Mouse (Mus musculus): ENCODE results near the gene Slc25a26. TPM values are rescaled to one million over a fixed set of nuclear protein-coding genes. Genes with fewer than 3 reads are reported as not detected.

The Slc25a26 gene
- polyA plus RNA-seq, 1 experiment = 4.6 TPM

- TF ChIP-seq CEBPB (IDR thresholded peaks at IDR 0.05; ENCODE audit: low read depth) (no peak), USF1 (IDR thresholded peaks at IDR 0.05; ENCODE audit: low read depth) (no peak), MYOG (IDR thresholded peaks at IDR 0.05; ENCODE audit: control insufficient read depth, extremely low read depth, insufficient read length) (no peak), MAX (IDR thresholded peaks at IDR 0.05) (no peak), CTCF (IDR thresholded peaks at IDR 0.05; ENCODE audit: control insufficient read depth, insufficient read depth, insufficient read length) (no peak), MYOD1 (IDR thresholded peaks at IDR 0.05; ENCODE audit: control insufficient read depth, insufficient read length, low read depth) (no peak), FOSL1 (IDR thresholded peaks at IDR 0.05; ENCODE audit: insufficient read depth, low read length, poor library complexity, severe bottlenecking) (no peak)
- Histone ChIP-seq H3K79me2 (ENCODE audit: control insufficient read depth, insufficient read depth) (no peaks in the 10 kb centered on the region), H3ac (ENCODE audit: control insufficient read depth, insufficient read length, low read depth) (no peak overlapping the region), H3K4me3 (ENCODE audit: insufficient read depth, poor library complexity, severe bottlenecking) (no peak overlapping the region), H3K79me3 (ENCODE audit: low read depth) (no peaks in the 10 kb centered on the region), H3K27me3 (ENCODE audit: control insufficient read depth, insufficient read depth, insufficient read length) (no peaks in the 10 kb centered on the region), H3K36me3 (ENCODE audit: control insufficient read depth, insufficient read depth) (no peaks in the 10 kb centered on the region)
Observed at GRCm38 (mm10) chr6:94596051-94596760, 96.1 kb downstream of the Slc25a26 start.

- H3ac ChIP-seq (ENCODE audit: control insufficient read depth, insufficient read length, low read depth) = no peak overlapping the region
- H3K79me3 ChIP-seq (ENCODE audit: low read depth) = no peaks in the 10 kb centered on the region
- no peaks in the 10 kb centered on the region for H3K36me3 ChIP-seq (ENCODE audit: control insufficient read depth, insufficient read depth)
- H3K27me3 ChIP-seq (ENCODE audit: control insufficient read depth, insufficient read depth, insufficient read length) = no peaks in the 10 kb centered on the region
- no peaks in the 10 kb centered on the region for H3K79me2 ChIP-seq (ENCODE audit: control insufficient read depth, insufficient read depth)
- no peak overlapping the region for H3K4me3 ChIP-seq (ENCODE audit: insufficient read depth, poor library complexity, severe bottlenecking)
- no peak for TF ChIP-seq CEBPB (IDR thresholded peaks at IDR 0.05; ENCODE audit: low read depth)
- TF ChIP-seq USF1 (IDR thresholded peaks at IDR 0.05; ENCODE audit: low read depth) = no peak
- TF ChIP-seq MAX (IDR thresholded peaks at IDR 0.05) = no peak
- no peak for TF ChIP-seq FOSL1 (IDR thresholded peaks at IDR 0.05; ENCODE audit: insufficient read depth, low read length, poor library complexity, severe bottlenecking)
- TF ChIP-seq CTCF (IDR thresholded peaks at IDR 0.05; ENCODE audit: control insufficient read depth, insufficient read depth, insufficient read length) = no peak
- no peak for TF ChIP-seq MYOG (IDR thresholded peaks at IDR 0.05; ENCODE audit: control insufficient read depth, extremely low read depth, insufficient read length)
Observed at GRCm38 (mm10) chr6:94596761-94597485, 96.8 kb downstream of the Slc25a26 start.

GRCm38 (mm10) chr6:94598421-94598820 lies 98.3 kb downstream of the Slc25a26 start:
- H3K4me3 ChIP-seq (ENCODE audit: insufficient read depth, poor library complexity, severe bottlenecking) = no peak overlapping the region
- no peaks in the 10 kb centered on the region for H3K36me3 ChIP-seq (ENCODE audit: control insufficient read depth, insufficient read depth)
- H3K79me2 ChIP-seq (ENCODE audit: control insufficient read depth, insufficient read depth) = no peaks in the 10 kb centered on the region
- TF ChIP-seq FOSL1 (IDR thresholded peaks at IDR 0.05; ENCODE audit: insufficient read depth, low read length, poor library complexity, severe bottlenecking) (no peak), MYOD1 (IDR thresholded peaks at IDR 0.05; ENCODE audit: control insufficient read depth, insufficient read length, low read depth) (no peak), MYOG (IDR thresholded peaks at IDR 0.05; ENCODE audit: control insufficient read depth, extremely low read depth, insufficient read length) (no peak), CEBPB (IDR thresholded peaks at IDR 0.05; ENCODE audit: low read depth) (no peak), USF1 (IDR thresholded peaks at IDR 0.05; ENCODE audit: low read depth) (no peak), CTCF (IDR thresholded peaks at IDR 0.05; ENCODE audit: control insufficient read depth, insufficient read depth, insufficient read length) (no peak), MAX (IDR thresholded peaks at IDR 0.05) (no peak)
- no peak overlapping the region for H3ac ChIP-seq (ENCODE audit: control insufficient read depth, insufficient read length, low read depth)
- no peaks in the 10 kb centered on the region for H3K79me3 ChIP-seq (ENCODE audit: low read depth)
- H3K27me3 ChIP-seq (ENCODE audit: control insufficient read depth, insufficient read depth, insufficient read length) = no peaks in the 10 kb centered on the region

- no peak overlapping the region for H3K4me3 ChIP-seq (ENCODE audit: insufficient read depth, poor library complexity, severe bottlenecking)
- H3ac ChIP-seq (ENCODE audit: control insufficient read depth, insufficient read length, low read depth) = no peak overlapping the region
- TF ChIP-seq USF1 (IDR thresholded peaks at IDR 0.05; ENCODE audit: low read depth) (no peak), CTCF (IDR thresholded peaks at IDR 0.05; ENCODE audit: control insufficient read depth, insufficient read depth, insufficient read length) (no peak), FOSL1 (IDR thresholded peaks at IDR 0.05; ENCODE audit: insufficient read depth, low read length, poor library complexity, severe bottlenecking) (no peak), MYOG (IDR thresholded peaks at IDR 0.05; ENCODE audit: control insufficient read depth, extremely low read depth, insufficient read length) (no peak), MYOD1 (IDR thresholded peaks at IDR 0.05; ENCODE audit: control insufficient read depth, insufficient read length, low read depth) (no peak), CEBPB (IDR thresholded peaks at IDR 0.05; ENCODE audit: low read depth) (no peak), MAX (IDR thresholded peaks at IDR 0.05) (no peak)
- H3K27me3 ChIP-seq (ENCODE audit: control insufficient read depth, insufficient read depth, insufficient read length) = no peaks in the 10 kb centered on the region
- H3K79me3 ChIP-seq (ENCODE audit: low read depth) = no peaks in the 10 kb centered on the region
- H3K79me2 ChIP-seq (ENCODE audit: control insufficient read depth, insufficient read depth) = no peaks in the 10 kb centered on the region
- no peaks in the 10 kb centered on the region for H3K36me3 ChIP-seq (ENCODE audit: control insufficient read depth, insufficient read depth)
Observed at GRCm38 (mm10) chr6:94599016-94599415, 98.9 kb downstream of the Slc25a26 start.

GRCm38 (mm10) chr6:94601101-94601500 lies 101.0 kb downstream of the Slc25a26 start:
- H3K36me3 ChIP-seq (ENCODE audit: control insufficient read depth, insufficient read depth) = peaks cover 15% of the 10 kb centered on the region
- H3K79me3 ChIP-seq (ENCODE audit: low read depth) = no peaks in the 10 kb centered on the region
- H3K79me2 ChIP-seq (ENCODE audit: control insufficient read depth, insufficient read depth) = no peaks in the 10 kb centered on the region
- TF ChIP-seq MYOG (IDR thresholded peaks at IDR 0.05; ENCODE audit: control insufficient read depth, extremely low read depth, insufficient read length) (no peak), CEBPB (IDR thresholded peaks at IDR 0.05; ENCODE audit: low read depth) (no peak), CTCF (IDR thresholded peaks at IDR 0.05; ENCODE audit: control insufficient read depth, insufficient read depth, insufficient read length) (no peak), FOSL1 (IDR thresholded peaks at IDR 0.05; ENCODE audit: insufficient read depth, low read length, poor library complexity, severe bottlenecking) (no peak), MAX (IDR thresholded peaks at IDR 0.05) (no peak), USF1 (IDR thresholded peaks at IDR 0.05; ENCODE audit: low read depth) (no peak), MYOD1 (IDR thresholded peaks at IDR 0.05; ENCODE audit: control insufficient read depth, insufficient read length, low read depth) (no peak)
- no peaks in the 10 kb centered on the region for H3K27me3 ChIP-seq (ENCODE audit: control insufficient read depth, insufficient read depth, insufficient read length)
- no peak overlapping the region for H3ac ChIP-seq (ENCODE audit: control insufficient read depth, insufficient read length, low read depth)
- no peak overlapping the region for H3K4me3 ChIP-seq (ENCODE audit: insufficient read depth, poor library complexity, severe bottlenecking)
